Mouse (Mus musculus): ENCODE data around the gene Stx1b. TPM values are rescaled to one million over a fixed set of nuclear protein-coding genes. Genes with fewer than 3 reads are reported as not detected.

Gene Stx1b
- total and polyA plus RNA-seq, 3 experiments: 0.02 to 0.16 (median 0.15) TPM

DNA sequence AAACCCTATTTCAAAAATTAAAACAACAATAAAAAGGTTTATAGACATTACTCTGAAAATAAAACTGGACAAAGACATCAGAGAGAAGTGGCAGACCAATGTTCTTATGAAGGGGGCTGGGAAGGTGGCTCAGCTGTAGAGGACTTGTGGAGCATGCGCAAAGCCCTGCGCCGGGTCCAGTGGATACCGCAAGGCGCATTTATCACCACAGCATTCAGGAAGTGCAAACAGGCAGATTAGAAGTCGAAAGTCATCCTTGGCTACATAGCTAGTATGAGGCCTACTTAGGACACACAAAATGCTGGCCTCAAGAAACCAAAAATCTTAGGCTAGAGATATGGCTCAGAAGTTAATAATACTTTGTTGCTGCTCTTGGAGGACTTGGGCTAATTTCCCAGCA lies 33.9 kb upstream of the Stx1b start:
- Histone ChIP-seq H3K4me1 (ENCODE audit: insufficient read depth, low read depth, low read length) (0 out of 2 replicates have a peak, but pooled peaks cover 3% of the 10 kb centered on the region), H3K36me3 (replicated peaks) (peaks cover 5% of the 10 kb centered on the region), H3K9me3 (replicated peaks) (no peaks in the 10 kb centered on the region), H3K4me3 (ENCODE audit: low read depth, low read length) (no peak overlapping the region), H3K27me3 (ENCODE audit: insufficient read depth, low read length) (peaks cover 11% of the 10 kb centered on the region)
- TF ChIP-seq POLR2AphosphoS5 (IDR thresholded peaks at IDR 0.05; ENCODE audit: insufficient replicate concordance, low read depth, low read length) (no peak), GATA2 (IDR thresholded peaks at IDR 0.05; ENCODE audit: borderline replicate concordance, low read depth, low read length) (no peak)
- ATAC-seq (ENCODE audit: extremely low read depth, insufficient number of reproducible peaks, low FRiP score, poor library complexity, severe bottlenecking) (no peak), DNase-seq (ENCODE audit: low spot score) (no peak)

DNA sequence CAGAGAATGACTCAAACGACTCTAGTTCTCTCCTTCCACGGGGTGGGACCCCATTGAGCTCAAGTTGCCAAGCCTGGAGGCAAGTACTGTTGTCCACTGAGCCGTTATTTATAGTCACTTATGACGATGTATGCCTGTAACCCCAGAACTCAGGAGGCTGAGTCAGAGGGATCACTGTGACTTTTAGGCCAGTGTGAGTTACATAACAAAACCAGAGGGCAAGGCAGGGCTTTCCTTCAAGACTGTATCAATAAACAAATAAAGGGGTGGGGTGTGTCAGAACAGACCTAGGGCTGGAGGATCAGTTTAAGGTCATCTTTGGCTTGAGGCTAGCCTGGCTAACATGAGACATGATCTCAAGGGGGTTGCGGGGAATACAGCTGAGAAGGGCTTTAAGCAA lies 26.6 kb upstream of the Stx1b start:
- DNase-seq (ENCODE audit: low spot score) (no peak), ATAC-seq (ENCODE audit: extremely low read depth, insufficient number of reproducible peaks, low FRiP score, poor library complexity, severe bottlenecking) (no peak)
- peaks cover 8% of the 10 kb centered on the region; the same call in 1 of the 2 replicates for H3K27me3 ChIP-seq (ENCODE audit: insufficient read depth, low read length)
- H3K4me3 ChIP-seq (ENCODE audit: low read depth, low read length): no peak overlapping the region
- peaks cover 41% of the 10 kb centered on the region for H3K36me3 ChIP-seq (replicated peaks)
- H3K4me1 ChIP-seq (ENCODE audit: insufficient read depth, low read depth, low read length): peaks cover 13% of the 10 kb centered on the region
- TF ChIP-seq TAL1 (conservative IDR thresholded peaks at IDR 0.05; ENCODE audit: low read depth, low read length) (no peak), CTCF (IDR thresholded peaks at IDR 0.05; ENCODE audit: low read depth, low read length) (no peak), POLR2AphosphoS5 (IDR thresholded peaks at IDR 0.05; ENCODE audit: insufficient replicate concordance, low read depth, low read length) (no peak), GATA1 (IDR thresholded peaks at IDR 0.05; ENCODE audit: borderline replicate concordance, low read length) (no peak), GATA2 (IDR thresholded peaks at IDR 0.05; ENCODE audit: borderline replicate concordance, low read depth, low read length) (no peak)
- H3K9me3 ChIP-seq (replicated peaks): no peaks in the 10 kb centered on the region

DNA sequence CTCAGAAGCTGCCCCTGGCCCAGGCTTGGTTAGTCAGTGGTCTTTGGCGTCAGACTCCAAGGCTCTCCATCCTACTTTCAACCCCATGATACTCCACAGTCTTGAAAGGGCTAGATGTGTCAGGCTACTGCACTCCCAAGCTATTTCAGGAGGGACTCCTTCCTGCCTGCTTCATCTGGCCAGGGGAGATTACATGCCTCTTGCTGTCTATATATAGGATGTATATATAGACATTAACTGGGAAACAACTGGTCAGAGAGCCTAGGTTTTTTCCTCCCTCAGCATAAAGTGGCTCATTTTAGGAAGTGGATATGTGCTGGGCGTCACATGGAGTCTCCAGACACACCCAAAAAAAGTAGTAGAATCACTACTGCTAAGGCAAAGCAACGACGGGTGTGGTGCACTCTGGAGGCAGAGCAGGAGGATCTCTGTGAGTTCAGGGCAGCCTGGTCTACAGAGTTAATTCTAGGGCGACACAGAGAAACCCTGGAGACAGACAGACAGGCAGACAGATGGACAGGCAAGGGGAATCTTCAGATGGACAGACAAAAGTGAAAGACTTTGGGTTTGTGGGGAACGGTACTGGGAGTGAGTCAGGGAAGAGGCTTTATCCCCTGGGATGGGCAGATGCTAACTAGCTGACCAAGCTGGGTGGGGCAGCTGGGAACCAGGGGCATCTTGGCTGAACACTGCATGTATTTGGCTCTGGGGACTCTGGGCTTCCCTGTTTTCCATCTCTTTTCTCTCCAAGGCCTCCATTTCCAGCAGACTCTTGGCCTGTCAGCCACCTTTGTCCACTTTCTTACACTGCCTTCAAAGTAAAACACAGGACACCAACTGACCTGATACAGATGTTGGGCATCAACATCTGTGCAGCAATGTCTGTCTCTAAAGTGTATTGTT lies 25.9 kb upstream of the Stx1b start:
- no peak overlapping the region for H3K4me3 ChIP-seq (ENCODE audit: low read depth, low read length)
- TF ChIP-seq TAL1 (conservative IDR thresholded peaks at IDR 0.05; ENCODE audit: low read depth, low read length) (no peak), CTCF (IDR thresholded peaks at IDR 0.05; ENCODE audit: low read depth, low read length) (no peak), GATA2 (IDR thresholded peaks at IDR 0.05; ENCODE audit: borderline replicate concordance, low read depth, low read length) (no peak), POLR2AphosphoS5 (IDR thresholded peaks at IDR 0.05; ENCODE audit: insufficient replicate concordance, low read depth, low read length) (no peak), GATA1 (IDR thresholded peaks at IDR 0.05; ENCODE audit: borderline replicate concordance, low read length) (no peak)
- H3K27me3 ChIP-seq (ENCODE audit: insufficient read depth, low read length): peaks cover 6% of the 10 kb centered on the region; the same call in 1 of the 2 replicates
- H3K36me3 ChIP-seq (replicated peaks): peaks cover 48% of the 10 kb centered on the region
- ATAC-seq (ENCODE audit: extremely low read depth, insufficient number of reproducible peaks, low FRiP score, poor library complexity, severe bottlenecking): no peak
- no peaks in the 10 kb centered on the region for H3K9me3 ChIP-seq (replicated peaks)
- DNase-seq (ENCODE audit: low spot score): no peak
- peaks cover 13% of the 10 kb centered on the region for H3K4me1 ChIP-seq (ENCODE audit: insufficient read depth, low read depth, low read length)

DNA sequence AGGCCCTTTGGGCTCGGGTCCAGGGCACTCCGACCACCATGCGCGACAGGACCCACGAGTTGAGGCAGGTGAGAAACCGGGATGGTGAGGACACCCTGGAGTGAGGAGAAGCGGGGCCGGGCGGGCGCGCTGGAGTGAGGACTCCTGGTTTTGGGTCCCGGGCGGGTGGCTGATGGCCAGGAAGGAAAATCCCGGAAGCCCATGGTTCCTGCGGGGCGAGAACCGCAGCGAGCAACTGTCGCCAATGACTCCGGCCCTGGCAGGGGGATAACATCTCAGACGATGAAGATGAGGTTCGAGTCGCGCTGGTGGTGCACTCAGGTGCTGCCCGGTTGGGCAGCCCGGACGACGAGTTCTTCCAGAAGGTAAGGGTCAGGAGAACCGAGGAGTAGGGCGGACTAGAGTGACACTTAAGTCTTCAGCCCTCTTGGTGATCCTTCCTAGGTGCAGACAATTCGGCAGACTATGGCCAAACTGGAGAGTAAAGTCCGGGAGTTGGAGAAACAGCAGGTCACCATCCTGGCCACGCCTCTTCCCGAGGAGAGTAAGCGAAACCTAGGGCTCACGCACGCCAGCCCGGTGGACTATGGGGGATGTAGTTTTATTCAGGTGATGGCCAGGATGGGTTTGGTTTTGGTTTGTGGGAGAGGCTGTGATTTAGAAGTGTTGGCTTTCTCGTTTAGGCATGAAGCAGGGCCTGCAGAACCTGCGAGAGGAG lies 17.8 kb upstream of the Stx1b start:
- Histone ChIP-seq H3K4me3 (ENCODE audit: low read depth, low read length) (peak overlapping the region; percentile 85), H3K36me3 (replicated peaks) (peaks cover 40% of the 10 kb centered on the region), H3K27me3 (ENCODE audit: insufficient read depth, low read length) (peaks cover 2% of the 10 kb centered on the region; the same call in 1 of the 2 replicates), H3K4me1 (ENCODE audit: insufficient read depth, low read depth, low read length) (peaks cover 23% of the 10 kb centered on the region), H3K9me3 (replicated peaks) (peaks cover 3% of the 10 kb centered on the region; the same call in 1 of the 2 replicates)
- no peak for TF ChIP-seq GATA1 (IDR thresholded peaks at IDR 0.05; ENCODE audit: borderline replicate concordance, low read length)
- TF ChIP-seq TAL1 (conservative IDR thresholded peaks at IDR 0.05; ENCODE audit: low read depth, low read length): no peak
- TF ChIP-seq CTCF (IDR thresholded peaks at IDR 0.05; ENCODE audit: low read depth, low read length): no peak
- TF ChIP-seq POLR2AphosphoS5 (IDR thresholded peaks at IDR 0.05; ENCODE audit: insufficient replicate concordance, low read depth, low read length): no peak
- no peak for TF ChIP-seq GATA2 (IDR thresholded peaks at IDR 0.05; ENCODE audit: borderline replicate concordance, low read depth, low read length)
- ATAC-seq (ENCODE audit: extremely low read depth, insufficient number of reproducible peaks, low FRiP score, poor library complexity, severe bottlenecking): peak; percentile 64
- DNase-seq (ENCODE audit: low spot score): peak; percentile 83

GRCm38 (mm10) chr7:127841340-127842000 lies 17.1 kb upstream of the Stx1b start:
- Histone ChIP-seq H3K4me1 (ENCODE audit: insufficient read depth, low read depth, low read length) (peaks cover 23% of the 10 kb centered on the region), H3K36me3 (replicated peaks) (peaks cover 33% of the 10 kb centered on the region), H3K4me3 (ENCODE audit: low read depth, low read length) (peak overlapping the region; percentile 85), H3K27me3 (ENCODE audit: insufficient read depth, low read length) (peaks cover 2% of the 10 kb centered on the region; the same call in 1 of the 2 replicates), H3K9me3 (replicated peaks) (peaks cover 3% of the 10 kb centered on the region; the same call in 1 of the 2 replicates)
- ATAC-seq (ENCODE audit: extremely low read depth, insufficient number of reproducible peaks, low FRiP score, poor library complexity, severe bottlenecking) (peak; percentile 74), DNase-seq (ENCODE audit: low spot score) (peak; percentile 92)
- TF ChIP-seq CTCF (IDR thresholded peaks at IDR 0.05; ENCODE audit: low read depth, low read length): no peak
- no peak for TF ChIP-seq GATA1 (IDR thresholded peaks at IDR 0.05; ENCODE audit: borderline replicate concordance, low read length)
- no peak for TF ChIP-seq GATA2 (IDR thresholded peaks at IDR 0.05; ENCODE audit: borderline replicate concordance, low read depth, low read length)
- TF ChIP-seq POLR2AphosphoS5 (IDR thresholded peaks at IDR 0.05; ENCODE audit: insufficient replicate concordance, low read depth, low read length): no peak
- TF ChIP-seq TAL1 (conservative IDR thresholded peaks at IDR 0.05; ENCODE audit: low read depth, low read length): no peak
